Mouse (Mus musculus) MEL (cell line): ENCODE data around the gene Gm20388. TPM values are rescaled to one million over a fixed set of nuclear protein-coding genes. Genes with fewer than 3 reads are reported as not detected.

ENCODE experiments used
- DNase-seq: peaks from one replicate; pipeline ENCODE4 v3.0.0; 2011; ENCODE audit warnings: low read depth, low spot score
- H3K27ac ChIP-seq: 2 replicates; pipeline ENCODE4 v1.5.1; 2012; ENCODE audit warnings: low read depth, mild to moderate bottlenecking, control low read depth, low read length, moderate library complexity; ENCODE audit not compliant: control insufficient read depth
- H3K27me3 ChIP-seq, 2 experiments: fragments of 150-350 bp in 1 of 2; sonication (generic) in 1 of 2; 2 replicates each; pipeline ENCODE4 v1.6.1; 2012; ENCODE audit warnings: low read length in 2 of 2, mild to moderate bottlenecking in 2 of 2, improper control_type of control experiment in 1 of 2, moderate library complexity in 1 of 2; ENCODE audit not compliant: insufficient read depth in 2 of 2, control insufficient read depth in 1 of 2
- H3K36me3 ChIP-seq, 2 experiments: 2 replicates each; pipeline ENCODE4 v1.6.1; 2012 to 2014; ENCODE audit warnings: low read length in 2 of 2, improper control_type of control experiment in 1 of 2, inconsistent platforms in 1 of 2, mild to moderate bottlenecking in 1 of 2; ENCODE audit not compliant: insufficient read depth in 2 of 2, control insufficient read depth in 1 of 2
- H3K4me1 ChIP-seq, 2 experiments: fragments of 150-350 bp in 1 of 2; sonication (generic) in 1 of 2; 2 replicates each; pipeline ENCODE4 v1.6.1; 2012; ENCODE audit warnings: low read length in 2 of 2, improper control_type of control experiment in 1 of 2, mild to moderate bottlenecking in 1 of 2; ENCODE audit not compliant: insufficient read depth in 2 of 2, control insufficient read depth in 1 of 2
- H3K4me3 ChIP-seq, 2 experiments: fragments of 150-350 bp in 1 of 2; sonication (generic) in 1 of 2; 2 replicates each; pipeline ENCODE4 v1.5.1; 2012; ENCODE audit warnings: low read depth in 2 of 2, low read length in 2 of 2, mild to moderate bottlenecking in 2 of 2, moderate library complexity in 2 of 2, control low read depth in 1 of 2, improper control_type of control experiment in 1 of 2; ENCODE audit not compliant: control insufficient read depth in 1 of 2, insufficient read depth in 1 of 2
- H3K79me2 ChIP-seq: 2 replicates; pipeline ENCODE4 v1.6.1; 2012; ENCODE audit warnings: mild to moderate bottlenecking, low read length, moderate library complexity; ENCODE audit not compliant: control insufficient read depth, poor library complexity, insufficient read depth
- H3K9ac ChIP-seq: 2 replicates; pipeline ENCODE4 v1.6.1; 2012; ENCODE audit warnings: low read depth, mild to moderate bottlenecking, control low read depth, low read length, moderate library complexity; ENCODE audit not compliant: control insufficient read depth, poor library complexity, severe bottlenecking
- H3K9me3 ChIP-seq: fragments of 150-350 bp; sonication (generic); replicated peaks from 2 replicates; pipeline ENCODE4 v1.6.1; 2012; ENCODE audit warnings: mild to moderate bottlenecking, low read length, improper control_type of control experiment, moderate library complexity; ENCODE audit not compliant: insufficient read depth
- BHLHE40 ChIP-seq: IDR thresholded peaks from 2 replicates; pipeline ENCODE4 v1.6.1; 2012; ENCODE audit warnings: low read depth, mild to moderate bottlenecking, inconsistent platforms, low read length, improper control_type of control experiment, borderline replicate concordance
- CHD2 ChIP-seq: IDR thresholded peaks from 2 replicates; pipeline ENCODE4 v1.6.1; 2011; ENCODE audit warnings: low read length, improper control_type of control experiment
- CTCF ChIP-seq, 3 experiments: IDR thresholded peaks in 2 of 3; conservative IDR thresholded peaks in 1 of 3; 2 replicates each; pipeline ENCODE4 v1.5.1; 2011 to 2012; ENCODE audit warnings: low read length in 3 of 3, low read depth in 2 of 3, mild to moderate bottlenecking in 2 of 3, improper control_type of control experiment in 1 of 3, inconsistent platforms in 1 of 3, mixed read lengths in 1 of 3, moderate library complexity in 1 of 3; ENCODE audit not compliant: control insufficient read depth in 1 of 3, insufficient read depth in 1 of 3, poor library complexity in 1 of 3, severe bottlenecking in 1 of 3
- ELF1 ChIP-seq: IDR thresholded peaks from 2 replicates; pipeline ENCODE4 v1.6.1; 2014; ENCODE audit warnings: low read depth, mild to moderate bottlenecking, inconsistent platforms, low read length, improper control_type of control experiment, moderate library complexity
- GABPA ChIP-seq: IDR thresholded peaks from 2 replicates; pipeline ENCODE4 v1.6.1; 2012; ENCODE audit warnings: low read depth, mild to moderate bottlenecking, inconsistent platforms, low read length, improper control_type of control experiment, moderate library complexity
- GATA1 ChIP-seq: IDR thresholded peaks from 2 replicates; pipeline ENCODE4 v1.6.1; 2011; ENCODE audit warnings: low read depth, low read length, improper control_type of control experiment
- HCFC1 ChIP-seq: IDR thresholded peaks from 2 replicates; pipeline ENCODE4 v1.6.1; 2012; ENCODE audit warnings: low read depth, mild to moderate bottlenecking, inconsistent platforms, low read length, improper control_type of control experiment, moderate library complexity
- MAFK ChIP-seq: IDR thresholded peaks from 2 replicates; pipeline ENCODE4 v1.6.1; 2011; ENCODE audit warnings: low read depth, mild to moderate bottlenecking, low read length, improper control_type of control experiment, borderline replicate concordance
- MEF2A ChIP-seq: IDR thresholded peaks from 2 replicates; pipeline ENCODE4 v1.6.1; 2014; ENCODE audit warnings: low read depth, mild to moderate bottlenecking, inconsistent platforms, low read length, improper control_type of control experiment; ENCODE audit not compliant: poor library complexity, insufficient replicate concordance, severe bottlenecking; ENCODE audit errors: extremely low read depth
- NELFE ChIP-seq: IDR thresholded peaks from 2 replicates; pipeline ENCODE4 v1.6.1; 2011; ENCODE audit warnings: low read depth, low read length, improper control_type of control experiment
- NRF1 ChIP-seq: IDR thresholded peaks from 2 replicates; pipeline ENCODE4 v1.6.1; 2014; ENCODE audit warnings: low read depth, mild to moderate bottlenecking, inconsistent platforms, low read length, improper control_type of control experiment, moderate library complexity; ENCODE audit not compliant: poor library complexity, insufficient read depth, severe bottlenecking
- POLR2A ChIP-seq, 2 experiments: IDR thresholded peaks; 2 replicates each; pipeline ENCODE4 v1.6.1; 2011 to 2012; ENCODE audit warnings: low read length in 2 of 2, mild to moderate bottlenecking in 2 of 2, control low read depth in 1 of 2, improper control_type of control experiment in 1 of 2, low read depth in 1 of 2, moderate library complexity in 1 of 2; ENCODE audit not compliant: control insufficient read depth in 1 of 2, insufficient read depth in 1 of 2, poor library complexity in 1 of 2
- POLR2AphosphoS2 ChIP-seq: IDR thresholded peaks from 2 replicates; pipeline ENCODE4 v1.6.1; 2011; ENCODE audit warnings: low read length, improper control_type of control experiment
- RAD21 ChIP-seq: IDR thresholded peaks from 2 replicates; pipeline ENCODE4 v1.6.1; 2011; ENCODE audit warnings: mild to moderate bottlenecking, low read depth, low read length, improper control_type of control experiment
- SIN3A ChIP-seq: IDR thresholded peaks from 2 replicates; pipeline ENCODE4 v1.6.1; 2012; ENCODE audit warnings: low read length, improper control_type of control experiment, inconsistent platforms
- SMC3 ChIP-seq: IDR thresholded peaks from 2 replicates; pipeline ENCODE4 v1.6.1; 2011; ENCODE audit warnings: low read depth, low read length, improper control_type of control experiment
- TBP ChIP-seq: IDR thresholded peaks from 2 replicates; pipeline ENCODE4 v1.8.0; 2011; ENCODE audit warnings: low read depth, low read length, improper control_type of control experiment
- TCF12 ChIP-seq: IDR thresholded peaks from 2 replicates; pipeline ENCODE4 v1.6.1; 2014; ENCODE audit warnings: low read depth, mild to moderate bottlenecking, inconsistent platforms, low read length, improper control_type of control experiment, moderate library complexity
- USF2 ChIP-seq, 2 experiments: IDR thresholded peaks; 2 replicates each; pipeline ENCODE4 v1.6.1; 2011 to 2012; ENCODE audit warnings: improper control_type of control experiment in 2 of 2, low read length in 2 of 2, borderline replicate concordance in 1 of 2, inconsistent platforms in 1 of 2, low read depth in 1 of 2, mild to moderate bottlenecking in 1 of 2; ENCODE audit not compliant: insufficient read depth in 1 of 2
- ZC3H11A ChIP-seq: IDR thresholded peaks from 2 replicates; pipeline ENCODE4 v1.6.1; 2012; ENCODE audit warnings: low read depth, mild to moderate bottlenecking, inconsistent platforms, low read length, improper control_type of control experiment
- ZNF384 ChIP-seq: IDR thresholded peaks from 2 replicates; pipeline ENCODE4 v1.6.1; 2012; ENCODE audit warnings: low read depth, mild to moderate bottlenecking, inconsistent platforms, low read length, improper control_type of control experiment
- polyA plus RNA-seq, 2 experiments: library from polyadenylated mRNA; stranded (reverse) in 1 of 2; unstranded in 1 of 2; fragments of >175 nt in 1 of 2; fragments of >200 nt in 1 of 2; gene quantifications; 2 replicates each; pipeline versions ENCODE4 v1.2.1 to v1.2.4; 2012; ENCODE audit warnings: low replicate concordance in 2 of 2, low read depth in 1 of 2; ENCODE audit not compliant: insufficient read length in 2 of 2, insufficient read depth in 1 of 2, missing spikeins in 1 of 2
- total RNA-seq: library from RNA; depleted of rRNA; stranded (reverse); fragments of 300-350 nt; gene quantifications from 2 replicates; pipeline ENCODE4 v1.2.3, GENCODE M21; 2012

Gm20388 gene
- total and polyA plus RNA-seq, 3 experiments, result 11.1 to 17.8 TPM; not detected in 1

DNA sequence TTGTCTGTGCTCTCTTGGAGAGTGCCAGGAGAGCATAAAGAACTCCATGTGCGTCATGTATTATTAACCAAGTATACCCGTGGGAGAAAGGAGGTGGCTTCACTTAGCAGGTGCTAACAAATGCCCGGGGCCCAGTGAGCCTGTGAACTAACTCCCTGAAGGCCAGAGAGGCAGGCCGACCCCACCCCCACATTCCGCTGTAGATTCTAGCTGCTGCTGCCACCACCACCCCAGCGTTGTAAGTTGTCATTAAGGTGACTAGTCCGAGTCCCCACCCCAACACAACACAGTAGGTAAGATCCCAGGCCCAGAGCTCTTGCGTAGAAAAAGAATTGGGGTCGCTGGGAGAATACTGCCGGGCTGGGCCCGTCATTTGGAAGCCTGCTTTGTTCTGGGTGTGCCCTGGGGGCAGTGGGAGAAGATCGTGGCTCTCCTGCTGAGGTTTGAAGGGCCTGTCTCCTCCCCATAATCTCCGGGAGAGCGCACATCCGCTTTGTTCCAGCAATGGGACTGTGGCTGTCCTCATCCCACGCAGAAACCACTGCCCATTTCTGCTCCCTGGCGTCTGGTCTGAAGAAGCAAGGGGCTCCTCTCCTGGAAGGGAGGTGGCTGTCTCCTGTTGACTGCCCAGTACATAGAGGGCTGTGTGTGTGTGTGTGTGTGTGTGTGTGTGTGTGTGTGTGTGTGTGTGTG lies 1214.1 kb downstream of the Gm20388 start:
- peaks cover 0 to 7% of the 10 kb centered on the region in 2 experiments; a peak in 3 of 4 replicates for H3K4me1 ChIP-seq
- no peaks in the 10 kb centered on the region for H3K27me3 ChIP-seq
- no peak overlapping the region for H3K27ac ChIP-seq
- peak overlapping the region; percentile 37 for H3K9ac ChIP-seq
- H3K79me2 ChIP-seq, result peaks cover 29% of the 10 kb centered on the region
- peak overlapping the region; percentile 62 to 79 for H3K4me3 ChIP-seq
- H3K9me3 ChIP-seq, result no peaks in the 10 kb centered on the region
- peaks cover 0 to 6% of the 10 kb centered on the region in 2 experiments; a peak in 2 of 4 replicates for H3K36me3 ChIP-seq
- peak; percentile 48 for DNase-seq
- no peak for TF ChIP-seq GABPA
- no peak for TF ChIP-seq NRF1
- TF ChIP-seq GATA1, result no peak
- TF ChIP-seq MEF2A, result no peak
- TF ChIP-seq ZNF384, result no peak
- TF ChIP-seq CHD2, result no peak
- no peak for TF ChIP-seq RAD21
- no peak for TF ChIP-seq BHLHE40
- TF ChIP-seq ZC3H11A, result no peak
- no peak for TF ChIP-seq TCF12
- no peak for TF ChIP-seq MAFK
- TF ChIP-seq SMC3, result no peak
- TF ChIP-seq ELF1, result no peak
- TF ChIP-seq USF2 (IDR thresholded peaks at IDR 0.05; ENCODE audit: borderline replicate concordance in 1 of 2, insufficient read depth in 1 of 2, low read depth in 1 of 2, low read length in 2 of 2), result no peak

DNA sequence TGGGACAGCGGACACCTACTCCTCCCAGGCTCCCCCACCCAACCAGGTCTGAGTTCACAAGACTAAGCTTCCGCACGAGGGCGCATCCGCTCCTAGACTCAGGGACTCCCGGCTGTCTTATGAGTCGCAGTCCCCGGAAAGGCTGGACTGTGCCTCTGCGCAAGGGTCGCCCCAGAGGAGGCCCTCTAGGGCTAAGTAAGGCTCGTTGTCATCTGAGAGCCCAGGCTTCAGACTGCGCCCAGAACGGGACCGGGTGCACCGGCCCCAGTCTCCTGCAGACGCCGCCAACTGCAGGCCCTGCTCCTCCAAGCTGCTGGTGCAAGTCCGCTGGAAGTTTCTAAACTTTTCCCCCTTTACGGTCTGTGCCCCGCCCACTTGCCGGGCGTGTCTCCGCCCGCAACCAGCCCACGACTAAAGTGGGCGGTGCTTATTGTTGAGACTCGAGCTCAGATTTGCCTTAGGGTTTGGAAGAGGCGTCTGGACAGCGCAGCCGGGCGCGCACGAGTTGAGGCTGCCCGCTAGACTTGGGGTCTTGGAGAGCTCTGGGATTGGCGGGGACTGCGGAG lies 1214.8 kb downstream of the Gm20388 start:
- Histone ChIP-seq H3K27ac (peak overlapping the region; percentile 58), H3K27me3 (no peaks in the 10 kb centered on the region), H3K4me3 (peak overlapping the region; percentile 62 to 79), H3K79me2 (peaks cover 22% of the 10 kb centered on the region), H3K4me1 (peaks cover 0 to 7% of the 10 kb centered on the region in 2 experiments; a peak in 3 of 4 replicates), H3K36me3 (peaks cover 0 to 6% of the 10 kb centered on the region in 2 experiments; a peak in 2 of 4 replicates), H3K9me3 (no peaks in the 10 kb centered on the region), H3K9ac (peak overlapping the region; percentile 72)
- TF ChIP-seq CTCF (IDR thresholded peaks at IDR 0.05 in 2 of 3, conservative IDR thresholded peaks at IDR 0.05 in 1 of 3; ENCODE audit: control insufficient read depth in 1 of 3, insufficient read depth in 1 of 3, low read depth in 2 of 3, low read length in 3 of 3, poor library complexity in 1 of 3, severe bottlenecking in 1 of 3) (peak in 2 of 3 experiments; percentile 37 to 50; a peak in 4 of 6 replicates), TBP (0 out of 2 replicates have a peak, but pooled peaks have one; percentile 37), NELFE (peak; percentile 33; the same call in 1 of the 2 replicates), SMC3 (peak; percentile 36; the same call in 1 of the 2 replicates), HCFC1 (no peak), SIN3A (0 out of 2 replicates have a peak, but pooled peaks have one; percentile 3), POLR2AphosphoS2 (no peak), POLR2A (IDR thresholded peaks at IDR 0.05; ENCODE audit: control insufficient read depth in 1 of 2, insufficient read depth in 1 of 2, low read depth in 1 of 2, low read length in 2 of 2, poor library complexity in 1 of 2) (peak in 1 of 2 experiments; percentile 61; a peak in 2 of 4 replicates), NRF1 (0 out of 2 replicates have a peak, but pooled peaks have one; percentile 16)
- DNase-seq, result peak; percentile 84
